Mouse (Mus musculus) liver, embryonic 11.5 days (tissue): Measurements from ENCODE around the gene Rep15. TPM values are rescaled to one million over a fixed set of nuclear protein-coding genes. Genes with fewer than 3 reads are reported as not detected.

Source experiments
- ATAC-seq: fragments of 200-750 bp; cut with Nextera tagmentation; replicated peaks from 2 replicates; pipeline ENCODE4 v1.8.0; 2017; ENCODE audit warnings: moderate number of reproducible peaks, mild to moderate bottlenecking, moderate TSS enrichment, moderate library complexity; ENCODE audit not compliant: low FRiP score
- DNase-seq: peaks from one replicate; pipeline ENCODE4 v3.0.0-alpha.2; 2017; ENCODE audit warnings: low spot score
- H3K27ac ChIP-seq: fragments of 300-500 bp; sonication (generic); 2 replicates; pipeline ENCODE4 v1.5.1; 2014; ENCODE audit warnings: mild to moderate bottlenecking, low read depth, low read length, control low read depth
- H3K27me3 ChIP-seq: fragments of 300-500 bp; sonication (generic); replicated peaks from 2 replicates; pipeline ENCODE4 v1.6.1; 2014; ENCODE audit warnings: low read length, mixed read lengths; ENCODE audit not compliant: control insufficient read depth, insufficient read depth
- H3K36me3 ChIP-seq: fragments of 300-500 bp; sonication (generic); 2 replicates; pipeline ENCODE4 v1.6.1; 2014; ENCODE audit warnings: mild to moderate bottlenecking, low read length, moderate library complexity, mixed read lengths; ENCODE audit not compliant: control insufficient read depth, insufficient read depth
- H3K4me1 ChIP-seq: fragments of 300-500 bp; sonication (generic); replicated peaks from 2 replicates; pipeline ENCODE4 v1.6.1; 2014; ENCODE audit warnings: low read length, mixed read lengths; ENCODE audit not compliant: control insufficient read depth, insufficient read depth
- H3K4me2 ChIP-seq: fragments of 300-500 bp; sonication (generic); 2 replicates; pipeline ENCODE4 v1.6.1; 2014; ENCODE audit warnings: mild to moderate bottlenecking, control low read depth, moderate library complexity
- H3K4me3 ChIP-seq: fragments of 300-500 bp; sonication (generic); 2 replicates; pipeline ENCODE4 v1.5.1; 2014; ENCODE audit warnings: low read depth, low read length, control low read depth
- H3K9ac ChIP-seq: fragments of 300-500 bp; sonication (generic); 2 replicates; pipeline ENCODE4 v1.6.1; 2014; ENCODE audit warnings: low read depth, low read length, control low read depth
- H3K9me3 ChIP-seq: fragments of 300-500 bp; sonication (generic); 2 replicates; pipeline ENCODE4 v1.6.1; 2016; ENCODE audit warnings: low read length, inconsistent platforms, mixed read lengths; ENCODE audit not compliant: control insufficient read depth
- WGBS: fragments of 180-500 bp; shearing (Covaris S2); extraction: QIAGEN DNeasy Blood & Tissue Kit; methylation state at CpG from one replicate; pipeline ENCODE4 v1.1.7; 2014; 5-methylcytosine and 5-hydroxymethylcytosine counted together
- polyA plus RNA-seq: library from polyadenylated mRNA; unstranded; fragments of >200 nt; fragmentation: Nextera tagmentation; extraction: Ambion mirVana; gene quantifications from 2 replicates; pipeline ENCODE4 v1.2.1, GENCODE M21; 2014

The Rep15 gene
- polyA plus RNA-seq, 1 experiment from 2014 or later = 1.7 TPM

DNA sequence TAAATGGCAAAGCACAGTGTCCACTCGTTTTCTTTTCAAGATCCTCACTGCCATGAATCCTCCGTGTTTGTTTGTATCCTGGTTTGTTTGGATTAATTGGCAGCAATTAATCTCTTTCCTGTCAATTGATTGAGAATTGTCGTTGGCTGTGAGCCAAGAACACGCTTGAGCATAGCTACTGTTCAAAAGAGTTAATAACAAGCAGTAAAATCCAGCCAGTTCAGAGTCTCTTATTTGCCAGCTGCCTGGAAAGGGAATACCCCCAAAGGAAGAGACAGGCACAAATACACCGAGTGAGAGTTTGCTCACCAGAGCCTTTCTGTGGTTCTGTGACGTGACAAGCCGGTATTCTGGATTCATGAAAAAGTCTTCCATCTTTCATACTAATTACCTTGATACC lies 29.6 kb downstream of the Rep15 start:
- Histone ChIP-seq H3K4me1 (no peaks in the 10 kb centered on the region), H3K36me3 (peaks cover 8% of the 10 kb centered on the region; the same call in 1 of the 2 replicates), H3K9ac (no peak overlapping the region), H3K27me3 (no peaks in the 10 kb centered on the region), H3K9me3 (no peaks in the 10 kb centered on the region), H3K4me2 (no peak overlapping the region), H3K27ac (no peak overlapping the region), H3K4me3 (no peak overlapping the region)
- ATAC-seq = no peak
- no peak for DNase-seq
- 88% methylated on average over 7 of the region's 7 CpGs for WGBS

DNA sequence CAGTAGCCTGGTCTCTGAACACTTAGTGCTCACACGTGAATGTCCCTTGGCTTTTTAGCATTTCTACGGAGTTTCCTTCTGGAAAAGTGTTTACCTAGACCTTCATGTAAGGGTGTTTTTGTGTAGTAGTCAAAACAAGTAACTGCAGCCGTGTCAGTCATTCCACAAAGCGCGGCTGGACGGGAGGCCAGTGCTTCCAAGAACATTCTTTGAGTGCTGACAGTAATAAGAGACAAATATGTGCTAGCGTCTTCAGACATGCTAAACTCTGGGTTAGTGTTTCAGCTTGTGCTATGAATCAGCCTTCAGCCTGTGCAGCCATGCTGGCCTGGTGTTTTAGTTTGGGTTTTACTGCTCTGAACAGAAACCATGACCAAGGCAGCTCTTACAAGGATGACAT lies 30.3 kb downstream of the Rep15 start:
- 92% methylated on average over 7 of the region's 7 CpGs for WGBS

DNA sequence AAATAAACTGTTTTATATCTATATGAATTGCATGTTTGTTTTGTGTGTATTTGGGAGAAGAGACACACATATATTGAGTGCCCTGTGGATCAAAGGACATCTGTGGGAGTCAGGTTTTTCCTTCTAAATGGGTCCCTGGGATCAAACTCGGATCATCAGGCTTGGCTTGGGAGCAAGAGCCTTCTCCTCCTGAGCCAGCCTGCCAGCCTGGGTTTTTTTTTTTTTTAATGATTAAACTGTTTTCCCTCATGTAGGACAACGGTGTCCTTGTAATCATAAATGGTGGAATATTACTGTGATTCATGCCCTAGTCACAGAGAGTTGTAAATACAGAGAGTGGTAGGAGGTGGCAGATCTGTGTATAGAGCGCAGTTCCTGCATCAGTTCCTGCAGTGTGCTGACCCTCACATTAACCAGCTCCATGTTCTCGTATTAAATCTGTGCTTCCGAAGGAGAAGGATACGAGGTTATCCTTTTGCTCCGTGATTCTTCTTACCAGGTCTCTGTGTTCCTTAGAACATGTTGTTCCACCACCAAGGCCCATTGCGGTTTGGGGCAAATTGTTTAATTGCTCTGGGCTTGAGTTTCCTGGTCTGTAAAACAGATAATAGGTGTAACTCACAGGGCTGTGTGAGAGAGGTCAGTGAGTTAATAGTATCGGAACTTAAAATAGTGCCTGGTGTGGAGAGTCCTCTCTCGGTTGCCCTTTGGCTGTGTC lies 32.0 kb downstream of the Rep15 start:
- Histone ChIP-seq H3K27ac (no peak overlapping the region), H3K9me3 (no peaks in the 10 kb centered on the region), H3K27me3 (no peaks in the 10 kb centered on the region), H3K4me3 (no peak overlapping the region), H3K36me3 (peaks cover 6% of the 10 kb centered on the region; the same call in 1 of the 2 replicates), H3K9ac (no peak overlapping the region), H3K4me2 (no peak overlapping the region), H3K4me1 (no peaks in the 10 kb centered on the region)
- ATAC-seq (no peak), DNase-seq (no peak)
- 91% methylated on average over 10 of the region's 10 CpGs for WGBS

More for the DNA sequence above, 30.3 kb downstream of the Rep15 start:
- no peaks in the 10 kb centered on the region for H3K9me3 ChIP-seq
- H3K36me3 ChIP-seq = peaks cover 8% of the 10 kb centered on the region; the same call in 1 of the 2 replicates
- H3K4me3 ChIP-seq = no peak overlapping the region
- DNase-seq = no peak
- H3K27ac ChIP-seq = no peak overlapping the region
- H3K4me2 ChIP-seq = no peak overlapping the region
- H3K4me1 ChIP-seq = no peaks in the 10 kb centered on the region
- no peaks in the 10 kb centered on the region for H3K27me3 ChIP-seq
- H3K9ac ChIP-seq = no peak overlapping the region
- ATAC-seq = no peak

DNA sequence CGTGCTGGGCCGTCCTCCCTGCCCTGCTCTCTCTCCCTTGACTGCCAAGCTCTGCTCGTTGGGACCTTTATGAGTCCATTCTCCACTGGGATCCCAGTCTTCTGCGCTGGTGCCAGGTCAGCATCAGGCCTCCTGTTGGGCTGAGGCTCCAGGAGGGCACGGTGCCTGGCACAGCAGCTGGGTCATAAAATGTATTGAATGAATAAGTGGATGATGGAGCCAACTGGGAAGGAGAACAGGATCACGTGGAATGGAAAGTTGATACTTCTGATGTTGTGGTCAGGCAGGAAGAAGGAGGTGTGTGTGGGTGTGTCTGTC lies 32.5 kb downstream of the Rep15 start:
- Histone ChIP-seq H3K9me3 (no peaks in the 10 kb centered on the region), H3K27me3 (no peaks in the 10 kb centered on the region), H3K4me1 (no peaks in the 10 kb centered on the region), H3K27ac (no peak overlapping the region), H3K36me3 (peaks cover 6% of the 10 kb centered on the region; the same call in 1 of the 2 replicates), H3K4me3 (no peak overlapping the region), H3K4me2 (no peak overlapping the region), H3K9ac (no peak overlapping the region)
- 90% methylated on average over 6 of the region's 6 CpGs for WGBS
- ATAC-seq (no peak), DNase-seq (no peak)

DNA sequence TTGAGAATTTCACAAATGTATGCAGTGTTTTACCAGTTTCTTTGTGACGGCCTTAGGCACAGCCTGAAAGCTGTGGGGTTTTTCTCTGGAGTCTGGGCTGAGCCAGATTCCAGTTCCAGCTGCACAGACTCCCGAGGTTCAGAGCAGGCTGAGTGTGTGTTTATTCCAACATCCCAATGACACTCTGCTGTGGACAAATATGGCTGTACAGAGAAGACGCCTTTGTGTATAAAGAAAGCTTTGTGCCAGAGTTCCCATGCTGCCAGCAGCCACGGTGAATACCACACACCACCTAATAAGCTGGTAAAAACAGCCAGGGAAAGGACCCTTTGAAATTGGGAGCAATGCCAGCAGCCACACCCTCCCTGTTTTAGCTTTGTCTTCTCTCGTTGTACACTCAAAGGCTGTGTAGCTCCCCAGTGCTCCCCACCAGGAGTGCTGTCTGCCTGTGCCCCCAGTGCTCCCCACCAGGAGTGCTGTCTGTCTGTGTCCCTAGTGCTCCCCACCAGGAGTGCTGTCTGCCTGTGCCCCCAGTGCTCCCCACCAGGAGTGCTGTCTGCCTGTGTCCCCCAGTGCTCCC lies 43.5 kb downstream of the Rep15 start:
- Histone ChIP-seq H3K4me2 (no peak overlapping the region), H3K27me3 (no peaks in the 10 kb centered on the region), H3K27ac (no peak overlapping the region), H3K4me3 (no peak overlapping the region), H3K36me3 (peaks cover 6% of the 10 kb centered on the region; the same call in 1 of the 2 replicates), H3K4me1 (no peaks in the 10 kb centered on the region), H3K9me3 (no peaks in the 10 kb centered on the region), H3K9ac (no peak overlapping the region)
- 71% methylated on average over 5 of the region's 5 CpGs for WGBS
- DNase-seq = no peak
- no peak for ATAC-seq

DNA sequence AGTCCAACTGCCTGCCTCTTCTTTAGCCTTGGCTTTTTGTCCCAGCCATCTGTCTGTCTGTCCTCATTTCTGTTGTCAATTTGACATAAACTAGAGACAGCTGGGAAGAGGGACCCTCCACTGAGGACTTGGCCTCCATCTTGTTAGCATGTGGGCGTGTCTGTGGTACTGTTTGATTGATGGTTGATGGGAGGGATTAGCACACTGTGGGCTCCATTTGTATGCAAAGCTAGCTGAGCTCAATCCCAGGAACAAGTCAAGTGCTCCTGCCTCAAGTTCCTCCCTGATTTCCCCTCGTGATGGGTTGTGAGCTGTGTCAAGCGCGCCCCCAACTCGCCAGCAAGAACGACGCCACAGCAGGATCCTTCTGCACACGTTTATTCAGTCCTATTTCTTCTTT lies 44.5 kb downstream of the Rep15 start:
- DNase-seq = no peak
- ATAC-seq = no peak
- Histone ChIP-seq H3K4me1 (no peaks in the 10 kb centered on the region), H3K4me3 (no peak overlapping the region), H3K9me3 (no peaks in the 10 kb centered on the region), H3K4me2 (no peak overlapping the region), H3K9ac (no peak overlapping the region), H3K27ac (no peak overlapping the region), H3K27me3 (no peaks in the 10 kb centered on the region), H3K36me3 (peaks cover 4% of the 10 kb centered on the region; the same call in 1 of the 2 replicates)
- WGBS = 80% methylated on average over 8 of the region's 8 CpGs

DNA sequence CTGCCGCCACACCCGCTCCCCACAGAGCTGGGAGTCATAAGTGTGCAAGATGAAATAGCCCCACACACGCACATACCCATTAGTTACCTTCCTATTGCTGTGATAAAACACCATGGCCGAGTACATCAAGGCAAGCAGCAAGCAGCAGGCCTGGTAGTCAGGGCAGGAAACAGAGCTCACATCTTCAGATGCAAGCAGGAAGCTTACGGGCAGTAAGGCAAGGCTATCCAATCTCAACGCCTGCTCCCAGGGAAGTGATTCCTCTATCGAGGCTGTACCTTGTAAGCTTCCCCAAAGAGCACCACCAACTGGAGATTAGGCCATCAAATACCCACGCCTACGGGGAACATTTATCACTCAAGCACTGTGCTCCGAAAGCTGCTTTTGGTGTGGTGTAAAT lies 47.5 kb downstream of the Rep15 start:
- no peak overlapping the region for H3K4me3 ChIP-seq
- no peaks in the 10 kb centered on the region for H3K36me3 ChIP-seq
- DNase-seq = no peak
- H3K27me3 ChIP-seq = no peaks in the 10 kb centered on the region
- H3K4me1 ChIP-seq = no peaks in the 10 kb centered on the region
- H3K9ac ChIP-seq = no peak overlapping the region
- H3K27ac ChIP-seq = no peak overlapping the region
- no peaks in the 10 kb centered on the region for H3K9me3 ChIP-seq
- 88% methylated on average over 10 of the region's 10 CpGs for WGBS
- no peak overlapping the region for H3K4me2 ChIP-seq
- no peak for ATAC-seq
